Mouse (Mus musculus) mouse trophoblast stem cell (cell line): Measurements from ENCODE around the gene Zfp946.

ENCODE experiments used
- in situ Hi-C, 2 experiments: fragments of 300-500 bp; cut with MseI, MboI; formaldehyde crosslinking; loops; 2 replicates in 1 of 2; 3 replicates in 1 of 2; pipeline ENCODE4 v1.15.1; 2025

Gene Zfp946

GRCm38 (mm10) chr17:22423952-22424617, at the start of gene Zfp946:
Gene Zfp946 (plus strand): TSS chr17:22424222.
- in situ Hi-C loops: loop anchor here (25.0 kb wide), 2 partner anchors 212 to 337 kb away; no protein-coding TSS in a partner anchor

- in situ Hi-C loops: loop anchor here (10.0 to 25.0 kb wide), 3 partner anchors 56 to 323 kb away; no protein-coding TSS in a partner anchor
Measured at GRCm38 (mm10) chr17:22410756-22411155, 13.3 kb upstream of the Zfp946 start.

GRCm38 (mm10) chr17:22417510-22417909, 6.5 kb upstream of the Zfp946 start:
- in situ Hi-C loops: loop anchor here (10.0 to 25.0 kb wide), 3 partner anchors 63 to 330 kb away; no protein-coding TSS in a partner anchor

- in situ Hi-C loops: loop anchor here (25.0 kb wide), 2 partner anchors 212 to 337 kb away; no protein-coding TSS in a partner anchor
Measured at GRCm38 (mm10) chr17:22424636-22425354, 773 bp downstream of the Zfp946 start.

- in situ Hi-C loops: no loop called here
Measured at GRCm38 (mm10) chr17:22447684-22448083, 23.7 kb downstream of the Zfp946 start.

GRCm38 (mm10) chr17:22497120-22497519, 73.1 kb downstream of the Zfp946 start:
- in situ Hi-C loops: no loop called here
